Mouse (Mus musculus): ENCODE results near the gene Sart3. TPM values are rescaled to one million over a fixed set of nuclear protein-coding genes. Genes with fewer than 3 reads are reported as not detected.
A peak's percentile ranks its signal among the peaks of the same experiment; 100 is the strongest.

Gene Sart3
- polyA plus RNA-seq, 2 experiments, result 41.7 to 56.8 TPM

DNA sequence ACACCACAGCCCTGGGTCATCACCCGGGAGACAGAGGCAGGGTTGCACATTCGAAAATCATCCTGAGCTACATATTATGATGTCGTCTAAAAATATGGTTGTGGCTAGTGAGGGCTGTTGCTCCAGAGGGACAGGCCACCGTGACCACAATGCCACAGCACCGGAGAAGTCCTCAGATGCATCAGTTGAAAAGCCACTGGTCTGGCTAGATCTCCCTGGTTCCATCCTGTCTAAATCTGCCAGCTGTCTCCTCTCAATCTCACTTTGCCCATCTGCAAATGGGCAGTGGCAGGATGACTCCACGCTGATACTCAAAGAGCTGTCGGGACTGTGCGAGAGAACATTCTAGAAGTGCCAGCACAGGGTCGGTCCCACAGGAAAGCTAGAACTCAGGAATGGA, 26.2 kb upstream of the Sart3 start:
- Histone ChIP-seq H3K27me3 (ENCODE audit: control insufficient read depth, insufficient read depth, low read length) (no peaks in the 10 kb centered on the region), H3K4me2 (replicated peaks; ENCODE audit: low read depth, low read length, severe bottlenecking) (peak overlapping the region; percentile 74), H3K9ac (ENCODE audit: low read depth, low read length, severe bottlenecking) (peak overlapping the region; percentile 66), H3K9me3 (ENCODE audit: control insufficient read depth, low read length) (no peaks in the 10 kb centered on the region), H3K4me1 (ENCODE audit: control insufficient read depth, insufficient read depth, low read length) (peaks cover 35% of the 10 kb centered on the region), H3K36me3 (ENCODE audit: control insufficient read depth, insufficient read depth, low read length) (peaks cover 31% of the 10 kb centered on the region), H3K4me3 (replicated peaks; ENCODE audit: low read length) (peak overlapping the region; percentile 63), H3K27ac (replicated peaks; ENCODE audit: low read depth, low read length) (peak overlapping the region; percentile 82; the same call in 1 of the 2 replicates)
- TF ChIP-seq POLR2A (IDR thresholded peaks at IDR 0.05; ENCODE audit: borderline replicate concordance, extremely low read depth, insufficient read depth, insufficient read length), result no peak
- ATAC-seq (ENCODE audit: low FRiP score, low read depth), result no peak
- 43% methylated on average over 9 of the region's 9 CpGs for WGBS
- DNase-seq (ENCODE audit: low spot score), result no peak

GRCm38 (mm10) chr5:113797149-113797882, 25.0 kb upstream of the Sart3 start:
- peak overlapping the region; percentile 74 for H3K4me2 ChIP-seq (replicated peaks; ENCODE audit: low read depth, low read length, severe bottlenecking)
- peak overlapping the region; percentile 63 for H3K4me3 ChIP-seq (replicated peaks; ENCODE audit: low read length)
- TF ChIP-seq POLR2A (IDR thresholded peaks at IDR 0.05; ENCODE audit: borderline replicate concordance, extremely low read depth, insufficient read depth, insufficient read length), result no peak
- peaks cover 39% of the 10 kb centered on the region for H3K4me1 ChIP-seq (ENCODE audit: control insufficient read depth, insufficient read depth, low read length)
- peak overlapping the region; percentile 66 for H3K9ac ChIP-seq (ENCODE audit: low read depth, low read length, severe bottlenecking)
- H3K9me3 ChIP-seq (ENCODE audit: control insufficient read depth, low read length), result no peaks in the 10 kb centered on the region
- WGBS, result 5% methylated on average over 19 of the region's 19 CpGs
- H3K27ac ChIP-seq (replicated peaks; ENCODE audit: low read depth, low read length), result peak overlapping the region; percentile 82
- DNase-seq (ENCODE audit: low spot score) (no peak), ATAC-seq (ENCODE audit: low FRiP score, low read depth) (no peak)
- H3K36me3 ChIP-seq (ENCODE audit: control insufficient read depth, insufficient read depth, low read length), result peaks cover 43% of the 10 kb centered on the region
- H3K27me3 ChIP-seq (ENCODE audit: control insufficient read depth, insufficient read depth, low read length), result no peaks in the 10 kb centered on the region

DNA sequence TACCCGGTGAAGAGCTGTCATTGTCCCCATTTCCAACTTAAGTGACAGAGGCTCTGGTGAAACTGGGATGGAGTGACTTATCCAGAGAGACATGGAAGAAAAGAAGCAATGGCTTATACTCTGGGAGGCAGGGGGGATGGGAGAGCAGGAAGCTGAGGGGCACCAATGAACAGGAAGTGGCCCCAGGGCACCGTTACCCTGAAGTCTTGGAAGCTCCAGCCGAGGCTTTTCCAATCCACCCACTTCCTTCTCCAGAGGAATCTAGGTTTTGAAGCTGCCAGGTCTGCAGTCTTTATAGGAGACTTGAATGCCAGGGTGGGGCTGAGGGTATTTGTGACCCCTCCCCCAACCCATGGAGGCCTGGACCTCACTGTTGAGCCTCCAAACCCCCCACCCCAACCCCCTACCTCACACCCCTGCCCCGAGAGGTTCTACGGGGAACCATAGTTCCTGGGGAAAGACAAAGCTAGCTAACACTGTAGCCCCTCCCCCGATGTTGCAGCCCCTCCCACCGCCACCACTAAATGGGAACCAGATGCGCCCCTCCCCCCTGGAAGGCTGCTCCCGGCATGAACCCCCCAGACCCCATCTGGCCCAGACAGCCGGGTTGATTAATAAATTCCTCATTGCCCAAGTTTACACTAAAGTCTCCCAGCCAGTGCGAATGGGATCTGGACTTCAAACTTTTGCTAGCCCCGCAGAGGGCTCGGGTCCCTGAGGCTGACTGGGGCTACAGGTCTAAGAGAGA, 24.3 kb upstream of the Sart3 start:
- Histone ChIP-seq H3K4me1 (ENCODE audit: control insufficient read depth, insufficient read depth, low read length) (peaks cover 39% of the 10 kb centered on the region), H3K9me3 (ENCODE audit: control insufficient read depth, low read length) (no peaks in the 10 kb centered on the region), H3K27ac (replicated peaks; ENCODE audit: low read depth, low read length) (peak overlapping the region; percentile 82), H3K36me3 (ENCODE audit: control insufficient read depth, insufficient read depth, low read length) (peaks cover 44% of the 10 kb centered on the region), H3K4me3 (replicated peaks; ENCODE audit: low read length) (peak overlapping the region; percentile 63), H3K27me3 (ENCODE audit: control insufficient read depth, insufficient read depth, low read length) (no peaks in the 10 kb centered on the region), H3K4me2 (replicated peaks; ENCODE audit: low read depth, low read length, severe bottlenecking) (peak overlapping the region; percentile 74), H3K9ac (ENCODE audit: low read depth, low read length, severe bottlenecking) (peak overlapping the region; percentile 66; the same call in 1 of the 2 replicates)
- ATAC-seq (ENCODE audit: low FRiP score, low read depth) (peak; percentile 56), DNase-seq (ENCODE audit: low spot score) (peak; percentile 90)
- WGBS, result 4% methylated on average over 13 of the region's 13 CpGs
- no peak for TF ChIP-seq POLR2A (IDR thresholded peaks at IDR 0.05; ENCODE audit: borderline replicate concordance, extremely low read depth, insufficient read depth, insufficient read length)

DNA sequence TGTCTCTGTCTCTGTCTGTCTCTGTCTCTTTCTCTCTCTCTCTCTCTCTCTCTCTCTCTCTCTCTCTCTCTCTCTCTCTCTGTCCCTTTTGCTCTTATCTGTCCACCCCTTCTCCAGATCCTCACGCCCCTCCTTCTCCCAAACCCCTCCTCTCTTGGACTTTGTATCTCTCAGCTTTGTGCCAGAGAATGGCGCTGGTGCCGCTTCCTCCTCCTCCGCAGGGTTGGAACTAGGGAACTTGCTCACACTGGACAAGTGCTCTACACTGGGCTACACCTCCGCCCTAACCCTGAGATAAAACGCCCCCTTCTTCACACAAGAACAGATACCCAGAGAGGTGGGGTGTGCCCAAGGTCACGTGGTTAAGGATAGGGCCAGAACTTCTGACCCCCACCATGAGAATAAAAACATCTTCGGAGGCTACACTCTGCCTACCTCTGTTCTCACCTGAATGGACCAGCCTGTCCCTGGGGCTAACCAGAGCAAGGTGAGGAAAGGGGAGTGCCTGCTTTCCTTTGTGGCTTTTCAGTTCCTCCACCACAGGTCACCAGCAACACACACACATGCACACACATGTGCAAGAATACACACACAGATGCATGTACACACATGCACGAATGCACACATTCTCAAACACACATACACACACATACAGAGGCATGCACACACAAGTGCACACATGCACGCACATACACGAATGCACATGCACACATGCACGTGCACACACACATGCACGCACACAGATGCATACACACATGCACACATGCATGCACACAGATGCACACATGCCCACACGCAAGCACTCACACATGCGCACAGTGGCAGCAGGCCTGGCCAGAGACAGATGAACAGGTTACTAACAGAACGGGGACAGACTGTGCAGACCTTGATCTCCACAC, 19.1 kb upstream of the Sart3 start:
- Histone ChIP-seq H3K9me3 (ENCODE audit: control insufficient read depth, low read length) (no peaks in the 10 kb centered on the region), H3K9ac (ENCODE audit: low read depth, low read length, severe bottlenecking) (no peak overlapping the region), H3K27ac (replicated peaks; ENCODE audit: low read depth, low read length) (no peak overlapping the region; the same call in 1 of the 2 replicates), H3K4me3 (replicated peaks; ENCODE audit: low read length) (no peak overlapping the region), H3K4me2 (replicated peaks; ENCODE audit: low read depth, low read length, severe bottlenecking) (no peak overlapping the region), H3K36me3 (ENCODE audit: control insufficient read depth, insufficient read depth, low read length) (peaks cover 41% of the 10 kb centered on the region), H3K27me3 (ENCODE audit: control insufficient read depth, insufficient read depth, low read length) (no peaks in the 10 kb centered on the region), H3K4me1 (ENCODE audit: control insufficient read depth, insufficient read depth, low read length) (peaks cover 48% of the 10 kb centered on the region)
- WGBS, result 81% methylated on average over 16 of the region's 16 CpGs
- ATAC-seq (ENCODE audit: low FRiP score, low read depth) (no peak), DNase-seq (ENCODE audit: low spot score) (no peak)
- TF ChIP-seq POLR2A (IDR thresholded peaks at IDR 0.05; ENCODE audit: borderline replicate concordance, extremely low read depth, insufficient read depth, insufficient read length), result no peak

All from limb, embryonic 14.5 days (tissue).